10 mouse cellular contexts compared by ENCODE assay signal in the genomic region with DNA sequence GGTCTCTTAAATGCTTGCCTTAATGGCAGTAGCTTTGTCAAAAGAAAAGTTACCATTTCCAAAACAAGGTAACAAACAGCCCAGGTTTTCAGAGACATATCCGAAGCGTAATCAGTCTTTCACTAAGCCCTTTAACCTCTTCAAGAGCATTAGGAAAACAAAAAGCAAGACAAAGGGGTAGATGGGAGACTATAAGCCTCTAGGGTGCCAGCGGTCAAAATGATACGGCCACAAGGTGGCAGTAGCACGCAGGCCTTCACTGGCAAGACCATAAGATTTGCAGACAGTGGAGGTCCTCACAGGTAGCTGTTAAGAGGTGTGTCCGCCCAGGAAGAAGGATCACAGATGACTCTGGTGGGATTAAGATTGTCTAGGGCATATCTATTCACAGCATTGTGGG.
DNase-seq lines count a peak whose midpoint lies in the region; TF ChIP-seq lines count a peak whose summit lies in the region.
"Had no signal": no experiment of that assay in that cellular context is flagged by ENCODE, and none has a peak within 500 bp of the region (broad histone marks: within the 10 kb centered on the region; RNA-seq: fewer than 3 reads in every experiment).

No protein-coding gene starts in this region.

- TF ChIP-seq CTCF in heart, adult 2 months (IDR thresholded peaks at IDR 0.05), result peak; percentile 65

- no peak for TF ChIP-seq EP300 in heart, adult 2 months (IDR thresholded peaks at IDR 0.05; ENCODE audit: insufficient read depth, low read depth, low read length)

- H3K9ac ChIP-seq in heart, adult 2 months (ENCODE audit: low read depth, low read length), result no peak overlapping the region
- H3K9ac ChIP-seq: heart, embryonic 15.5 days had no signal

- H3K36me3 ChIP-seq in heart, adult 2 months (ENCODE audit: control insufficient read depth, insufficient read depth, low read length), result no peaks in the 10 kb centered on the region
- H3K36me3 ChIP-seq: heart, embryonic 15.5 days had no signal

- H3K4me3 ChIP-seq in heart, adult 2 months, result no peak overlapping the region
- H3K4me3 ChIP-seq: heart, embryonic 15.5 days; myocyte had no signal

- H3K27ac ChIP-seq in heart, adult 2 months, result no peak overlapping the region
- H3K27ac ChIP-seq: heart, embryonic 15.5 days had no signal

- no peak for TF ChIP-seq POLR2A in heart, adult 2 months (IDR thresholded peaks at IDR 0.05; ENCODE audit: insufficient read depth, low read depth, low read length)

- no peaks in the 10 kb centered on the region for H3K4me1 ChIP-seq in heart, adult 2 months (ENCODE audit: control insufficient read depth, insufficient read depth, low read length)
- H3K4me1 ChIP-seq: heart, embryonic 15.5 days had no signal

- H3K79me2 ChIP-seq in heart, adult 2 months (replicated peaks; ENCODE audit: control insufficient read depth, insufficient read depth, low read length), result no peaks in the 10 kb centered on the region

- peak in 1 of 2 experiments; percentile 25 for DNase-seq in heart, adult 2 months
- no peak for DNase-seq in heart, adult 9 months (ENCODE audit: low spot score in 2 of 2)
- peak; percentile 72 for DNase-seq in 416B (ENCODE audit: low read depth)
- DNase-seq in adrenal gland, postnatal 14 days, result peak; percentile 38
- peak; percentile 48 to 64 for DNase-seq in frontal cortex, postnatal 25 days (ENCODE audit: low spot score in 2 of 2)
- peak; percentile 72 to 74 for DNase-seq in left cerebral cortex, postnatal 25 days (ENCODE audit: low spot score in 2 of 2)
- peak; percentile 63 for DNase-seq in right cerebral cortex, postnatal 25 days
- no peak for DNase-seq in thymus, postnatal 25 days

- intact Hi-C loops in heart, adult 2 months (cut with DNase I), result no loop called here
- intact Hi-C loops in left cerebral cortex, postnatal 25 days (cut with DNase I), result loop anchor here (5.0 to 10.0 kb wide), 3 partner anchors 192 to 1096 kb away; no protein-coding TSS in a partner anchor

- 6% methylated on average over 6 of the region's 6 CpGs for WGBS in heart, adult 2 months

- H3K27me3 ChIP-seq in heart, adult 2 months (ENCODE audit: control insufficient read depth, insufficient read depth, low read length), result no peaks in the 10 kb centered on the region
- H3K27me3 ChIP-seq: heart, embryonic 15.5 days had no signal

Comparison
In these comparisons a context has a peak if more than half of its experiments do, and no peak if none do; other contexts are left out.
1. DNase-seq: peak in 416B (single experiment), adrenal gland, postnatal 14 days (single experiment), frontal cortex, postnatal 25 days (2 of 2), left cerebral cortex, postnatal 25 days (2 of 2) and right cerebral cortex, postnatal 25 days (single experiment); none in heart, adult 9 months (0 of 2) and thymus, postnatal 25 days (single experiment).